Mouse (Mus musculus): ENCODE results near the gene Pax4.

The Pax4 gene

DNA sequence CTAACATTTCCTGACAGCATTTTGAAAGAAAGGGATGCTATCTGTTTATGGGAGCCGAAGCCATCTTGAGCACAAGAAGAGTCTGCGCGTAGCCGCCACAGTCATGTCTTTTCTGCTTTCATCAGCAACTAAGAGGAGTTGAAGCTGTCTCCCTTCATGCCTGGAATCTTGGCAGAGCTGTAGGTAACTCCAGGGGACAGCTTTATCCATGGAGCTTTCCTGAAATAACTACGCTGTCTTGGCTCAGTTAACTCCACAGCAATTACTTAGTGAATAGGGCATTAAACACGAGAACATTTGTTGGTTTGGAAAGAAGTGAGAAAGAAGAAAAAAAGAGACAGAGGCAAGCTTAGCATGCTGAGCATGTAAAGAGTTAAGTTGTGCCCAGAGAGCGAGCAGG lies 1.2 kb downstream of the Pax4 start:
- no peak for DNase-seq (ENCODE audit: low read depth)

DNA sequence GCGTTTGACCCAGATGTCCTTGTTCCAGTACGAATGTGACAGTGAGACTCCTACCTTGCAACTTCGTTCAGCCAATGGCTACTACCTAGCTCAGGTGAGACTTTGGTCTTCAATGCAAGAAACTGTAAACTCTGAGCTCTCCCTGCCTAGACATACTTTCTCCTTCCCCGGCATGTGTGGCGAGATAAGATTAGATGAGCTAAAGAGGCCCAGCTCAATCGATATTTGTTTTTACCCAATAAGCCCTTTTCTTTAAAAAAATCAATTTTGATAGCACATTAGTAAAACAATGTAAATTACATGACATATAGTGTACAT lies 17.7 kb downstream of the Pax4 start:
- DNase-seq (ENCODE audit: low read depth) = no peak

GRCm38 (mm10) chr6:28430795-28431537 lies 18.2 kb downstream of the Pax4 start:
- DNase-seq (ENCODE audit: low read depth) = no peak

GRCm38 (mm10) chr6:28429870-28430269 lies 19.3 kb downstream of the Pax4 start:
- DNase-seq (ENCODE audit: low read depth) = no peak

- no peak for DNase-seq (ENCODE audit: low read depth)
Measured at GRCm38 (mm10) chr6:28428290-28428689, 20.9 kb downstream of the Pax4 start, which contains the start of gene Gcc1. Gene Gcc1 (minus strand): TSS chr6:28428390.

DNA sequence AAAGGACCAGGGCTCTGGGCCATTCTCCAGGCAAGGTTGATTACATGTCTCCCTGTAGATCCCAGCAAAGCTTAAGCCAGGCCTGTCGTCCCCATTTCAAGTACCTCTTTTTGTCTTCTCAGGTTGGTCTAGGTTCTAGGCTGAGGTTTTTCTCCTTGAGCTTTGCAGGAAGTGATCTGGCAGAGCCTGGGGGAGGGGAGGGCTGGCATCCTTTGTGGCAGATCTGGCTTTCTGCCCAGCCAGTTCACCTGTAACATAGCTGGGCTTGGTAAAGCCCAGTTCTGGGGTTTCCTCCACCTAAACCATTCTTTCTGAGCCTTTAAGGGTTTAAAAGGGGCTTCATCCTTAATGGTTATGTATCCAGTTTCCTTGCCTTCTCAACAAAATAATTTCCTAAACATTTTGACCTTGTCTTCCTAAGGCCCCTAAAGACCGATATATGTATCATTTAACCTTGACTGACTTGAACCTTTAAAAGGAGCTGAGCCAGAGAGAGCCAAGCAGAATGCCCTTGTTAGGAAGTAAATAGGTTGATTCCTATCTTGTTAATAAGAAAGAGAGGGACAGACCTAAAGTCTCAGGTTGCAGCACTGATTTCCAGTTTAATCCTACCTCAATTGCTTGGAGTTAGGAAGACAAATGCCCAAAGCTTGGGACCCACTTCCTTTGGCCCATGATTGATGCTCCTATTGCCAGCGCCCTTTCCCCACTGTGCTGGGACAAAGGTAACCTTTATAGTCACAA lies 21.9 kb downstream of the Pax4 start, which contains the start of gene Fscn3:
TSS of gene Fscn3 (plus strand) at position 694 of the 744 bp plus-strand sequence.
- DNase-seq (ENCODE audit: low read depth) = peak; percentile 10

GRCm38 (mm10) chr6:28425019-28425418 lies 24.1 kb downstream of the Pax4 start:
- no peak for DNase-seq (ENCODE audit: low read depth)

DNA sequence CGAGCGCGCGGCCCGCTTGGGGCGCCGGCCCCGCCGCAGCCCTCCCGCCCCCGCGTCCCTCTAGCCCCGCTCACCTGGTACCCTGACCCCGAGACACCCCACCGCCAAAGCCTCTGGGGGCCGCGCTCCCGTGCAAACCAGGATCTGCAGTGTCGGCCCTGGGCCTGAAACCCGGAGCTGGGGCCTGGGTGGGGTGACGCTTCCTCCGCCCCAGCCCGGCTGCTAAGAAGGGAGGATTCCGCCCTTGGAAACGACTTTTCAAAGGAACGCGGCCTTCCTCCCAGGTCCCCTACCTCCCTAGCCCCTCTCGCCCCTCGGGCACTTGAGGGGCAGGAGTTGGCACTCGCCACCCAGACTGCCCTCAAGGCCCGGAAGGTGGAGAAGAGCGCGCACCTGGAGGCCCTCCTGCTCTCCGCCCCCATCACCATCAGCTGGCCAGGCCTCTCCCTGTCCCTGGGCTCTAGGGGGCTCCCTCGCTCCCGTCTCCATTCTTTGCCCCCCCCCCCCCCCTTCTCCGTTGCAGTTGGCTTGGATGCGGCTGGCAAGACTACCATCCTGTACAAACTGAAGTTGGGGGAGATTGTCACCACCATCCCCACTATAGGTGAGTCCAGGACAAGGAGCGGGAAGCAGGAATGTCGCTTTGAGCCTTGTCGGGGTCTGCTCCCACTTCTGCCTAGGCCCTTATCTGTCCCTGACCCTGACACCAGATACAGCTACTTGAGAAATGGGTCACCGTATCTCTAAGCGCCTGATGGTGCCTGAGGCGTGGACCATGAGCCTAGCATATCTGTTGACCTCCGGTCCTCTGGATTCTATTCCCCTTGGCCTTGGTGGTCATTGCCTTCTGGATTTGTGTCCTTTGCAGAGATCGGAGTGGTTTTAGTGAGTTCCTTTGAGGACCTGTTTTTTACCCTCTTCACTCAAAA lies 25.1 kb downstream of the Pax4 start:
- DNase-seq (ENCODE audit: low read depth) = peak; percentile 61

DNA sequence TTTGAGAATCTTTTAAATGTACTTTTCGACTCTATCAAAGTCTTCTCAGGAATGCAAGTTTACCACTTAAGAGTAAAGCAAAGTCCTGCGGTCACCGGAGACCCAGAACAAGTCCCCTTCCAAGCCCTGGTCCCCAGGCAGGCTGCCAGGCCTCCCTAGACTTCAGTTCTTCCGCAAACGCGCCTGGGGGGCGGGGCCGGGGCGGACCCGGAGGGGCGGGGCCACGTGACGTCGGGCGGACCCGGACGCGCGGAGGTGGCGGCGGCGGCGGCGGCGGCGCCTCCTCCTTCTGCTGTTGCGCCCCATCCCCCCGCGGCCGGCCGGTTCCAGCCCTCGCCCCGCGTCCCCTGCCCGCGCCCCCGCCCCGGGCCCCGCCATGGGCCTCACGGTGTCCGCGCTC lies 25.8 kb downstream of the Pax4 start, which contains the start of gene Arf5:
TSS of gene Arf5 (plus strand) at position 248 of the 400 bp plus-strand sequence.
- peak; percentile 83 for DNase-seq (ENCODE audit: low read depth)

DNA sequence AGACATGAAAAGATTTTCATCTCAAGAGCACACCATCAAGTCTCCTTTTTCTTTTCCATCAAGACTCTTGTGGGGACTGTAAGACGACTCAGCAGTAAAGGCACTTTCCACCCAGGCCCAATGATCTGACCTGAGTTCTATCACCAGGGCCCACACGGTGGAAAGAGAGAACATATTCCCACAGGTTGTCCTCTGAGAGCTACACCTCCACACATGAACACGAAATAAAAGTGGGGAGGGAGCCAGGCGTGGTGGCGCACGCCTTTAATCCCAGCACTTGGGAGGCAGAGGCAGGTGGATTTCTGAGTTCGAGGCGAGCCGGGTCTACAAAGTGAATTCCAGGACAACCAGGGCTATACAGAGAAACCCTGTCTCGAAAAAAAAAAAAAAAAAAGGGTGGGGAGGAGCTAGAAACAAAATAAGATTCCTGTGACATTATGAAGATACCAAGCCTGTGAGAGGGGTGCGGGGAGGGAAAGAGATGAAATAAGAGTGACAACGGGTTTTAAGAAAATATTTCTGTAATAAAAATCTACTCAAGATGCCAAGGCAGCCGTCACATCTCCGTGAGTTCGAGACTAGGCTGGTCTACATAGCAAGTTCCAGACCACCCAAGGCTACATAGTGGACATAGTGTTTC lies 26.4 kb downstream of the Pax4 start:
- DNase-seq (ENCODE audit: low read depth) = peak; percentile 16

GRCm38 (mm10) chr6:28421469-28422000 lies 27.6 kb downstream of the Pax4 start:
- DNase-seq (ENCODE audit: low read depth) = peak; percentile 96

DNA sequence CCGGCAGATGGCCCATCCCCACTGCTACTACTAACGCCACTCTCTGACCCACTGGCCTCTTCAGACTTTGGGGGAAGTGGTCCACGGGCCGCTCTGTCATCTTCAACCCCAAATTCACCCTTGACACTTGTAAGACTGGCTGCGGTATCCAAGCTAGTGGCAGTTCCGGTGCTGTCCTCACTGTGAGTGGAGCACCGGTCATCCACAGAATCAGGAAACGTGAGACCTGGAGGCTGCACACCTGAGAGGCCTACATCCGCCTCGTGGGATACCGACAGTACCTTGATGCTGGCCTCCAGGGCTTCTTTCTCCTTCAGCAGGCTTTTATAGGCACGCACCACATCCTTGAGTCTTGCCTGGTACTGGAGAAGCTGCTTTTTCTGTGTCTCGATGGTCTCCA lies 28.3 kb downstream of the Pax4 start:
- no peak for DNase-seq (ENCODE audit: low read depth)

- DNase-seq (ENCODE audit: low read depth) = no peak
Measured at GRCm38 (mm10) chr6:28420361-28420760, 28.8 kb downstream of the Pax4 start.

GRCm38 (mm10) chr6:28419673-28420072 lies 29.5 kb downstream of the Pax4 start:
- DNase-seq (ENCODE audit: low read depth) = peak; percentile 40

GRCm38 (mm10) chr6:28418449-28418848 lies 30.7 kb downstream of the Pax4 start:
- DNase-seq (ENCODE audit: low read depth) = no peak

- DNase-seq (ENCODE audit: low read depth) = no peak
Measured at GRCm38 (mm10) chr6:28416981-28417380, 32.2 kb downstream of the Pax4 start.

- DNase-seq (ENCODE audit: low read depth) = peak; percentile 31
Measured at GRCm38 (mm10) chr6:28411236-28411635, 37.9 kb downstream of the Pax4 start.

DNA sequence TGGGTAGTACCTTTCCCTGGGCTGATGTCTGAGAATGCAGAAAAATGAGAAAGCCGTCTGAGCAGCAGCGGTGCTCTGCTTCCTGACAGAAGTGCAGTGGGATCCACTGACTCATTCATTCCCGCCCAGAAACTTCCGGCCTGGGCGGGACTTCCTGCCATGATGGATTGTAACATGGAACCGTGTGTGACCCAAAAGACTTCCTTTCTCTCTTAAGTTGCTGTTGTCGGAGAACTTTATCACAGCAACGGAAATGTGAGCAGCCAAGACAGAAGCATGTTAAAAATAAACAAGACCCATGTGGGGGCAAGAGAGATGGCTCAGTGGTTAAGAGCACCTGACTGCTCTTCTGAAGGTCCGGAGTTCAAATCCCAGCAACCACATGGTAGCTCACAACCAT lies 39.1 kb downstream of the Pax4 start:
- DNase-seq (ENCODE audit: low read depth) = peak; percentile 93

DNA sequence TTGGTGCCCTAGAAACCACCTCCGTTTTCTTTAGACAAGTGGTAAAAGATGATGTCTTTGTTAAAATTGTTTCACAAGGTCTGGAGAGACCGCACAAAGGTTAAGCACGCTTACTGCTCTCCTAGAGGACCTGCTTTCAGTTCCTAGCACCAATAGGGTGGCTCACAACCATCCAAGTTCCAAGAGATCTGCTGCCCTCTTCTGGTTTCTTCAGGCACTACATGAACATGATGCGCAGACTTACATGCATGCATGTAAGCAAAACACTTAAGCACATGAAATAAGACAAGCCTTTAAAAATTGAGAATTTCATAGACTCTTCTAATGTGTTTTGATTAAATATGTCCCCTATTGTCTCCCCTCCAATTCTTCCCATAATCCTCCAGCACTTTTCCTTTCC lies 49.4 kb downstream of the Pax4 start:
- peak; percentile 50 for DNase-seq (ENCODE audit: low read depth)

GRCm38 (mm10) chr6:28398726-28399125 lies 50.4 kb downstream of the Pax4 start:
- no peak for DNase-seq (ENCODE audit: low read depth)

DNA sequence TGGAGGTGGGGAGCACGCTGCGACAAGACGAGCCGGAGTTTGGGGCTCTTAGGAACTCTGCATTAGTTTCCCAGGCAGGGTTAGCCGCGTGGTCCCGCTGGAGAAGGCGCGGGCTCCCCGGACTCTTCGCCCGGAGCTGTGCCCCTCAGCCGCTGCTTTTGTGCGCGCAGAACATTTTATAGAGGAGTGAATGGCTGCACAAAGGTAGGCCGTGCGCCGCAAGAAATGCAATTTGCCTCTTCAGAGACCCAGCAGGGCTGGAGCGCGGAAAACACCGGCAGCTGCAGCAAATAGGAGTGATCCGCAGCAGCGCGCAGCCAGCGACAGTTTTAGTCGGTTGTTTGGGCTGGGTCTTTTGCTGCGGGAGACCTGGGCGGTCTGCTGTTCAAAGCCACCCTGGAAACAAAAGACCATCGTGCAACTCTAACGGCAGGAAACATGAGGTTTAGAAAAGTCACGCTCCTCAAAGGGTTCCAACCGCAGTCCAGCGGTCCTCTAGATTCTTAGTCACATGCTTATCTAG lies 51.4 kb downstream of the Pax4 start, which contains the start of gene Zfp800:
TSS of gene Zfp800 (minus strand) at position 325 of the 523 bp plus-strand sequence.
- no peak for DNase-seq (ENCODE audit: low read depth)
